Mouse (Mus musculus): Measurements from ENCODE around the gene Cgas. TPM values are rescaled to one million over a fixed set of nuclear protein-coding genes. Genes with fewer than 3 reads are reported as not detected.

Gene Cgas
- polyA plus RNA-seq, 1 experiment from 2014 or later: 3.4 TPM

DNA sequence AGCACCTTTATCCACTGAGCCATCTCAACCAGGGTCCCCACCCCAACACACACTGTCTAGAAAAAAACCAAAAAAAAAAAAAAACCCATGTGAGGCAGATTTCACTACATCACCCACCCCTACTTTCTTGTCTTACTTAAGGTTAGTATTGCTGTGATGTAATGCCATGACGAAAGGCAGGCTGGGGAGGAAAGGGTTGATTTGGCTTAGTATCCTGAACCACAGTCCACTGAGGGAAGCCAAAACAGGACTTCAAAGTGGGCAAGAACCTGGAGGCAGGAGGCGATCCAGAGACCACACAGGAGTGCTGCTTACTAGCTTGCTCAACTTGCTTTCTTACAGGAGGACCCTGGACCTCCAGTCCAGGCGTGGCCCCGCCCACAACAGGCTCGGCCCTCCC, 7.4 kb upstream of the Cgas start:
- peaks cover 36% of the 10 kb centered on the region for H3K36me3 ChIP-seq
- peaks cover 8% of the 10 kb centered on the region for H3K27me3 ChIP-seq
- peaks cover 10% of the 10 kb centered on the region for H3K4me1 ChIP-seq
- 72% methylated on average over 5 of the region's 5 CpGs for WGBS
- H3K9me3 ChIP-seq: no peaks in the 10 kb centered on the region
- H3K9ac ChIP-seq: no peak overlapping the region
- ATAC-seq (ENCODE audit: insufficient number of reproducible peaks, low FRiP score, low TSS enrichment, low read depth): no peak
- H3K4me2 ChIP-seq: no peak overlapping the region
- H3K27ac ChIP-seq: no peak overlapping the region
- H3K4me3 ChIP-seq: no peak overlapping the region

DNA sequence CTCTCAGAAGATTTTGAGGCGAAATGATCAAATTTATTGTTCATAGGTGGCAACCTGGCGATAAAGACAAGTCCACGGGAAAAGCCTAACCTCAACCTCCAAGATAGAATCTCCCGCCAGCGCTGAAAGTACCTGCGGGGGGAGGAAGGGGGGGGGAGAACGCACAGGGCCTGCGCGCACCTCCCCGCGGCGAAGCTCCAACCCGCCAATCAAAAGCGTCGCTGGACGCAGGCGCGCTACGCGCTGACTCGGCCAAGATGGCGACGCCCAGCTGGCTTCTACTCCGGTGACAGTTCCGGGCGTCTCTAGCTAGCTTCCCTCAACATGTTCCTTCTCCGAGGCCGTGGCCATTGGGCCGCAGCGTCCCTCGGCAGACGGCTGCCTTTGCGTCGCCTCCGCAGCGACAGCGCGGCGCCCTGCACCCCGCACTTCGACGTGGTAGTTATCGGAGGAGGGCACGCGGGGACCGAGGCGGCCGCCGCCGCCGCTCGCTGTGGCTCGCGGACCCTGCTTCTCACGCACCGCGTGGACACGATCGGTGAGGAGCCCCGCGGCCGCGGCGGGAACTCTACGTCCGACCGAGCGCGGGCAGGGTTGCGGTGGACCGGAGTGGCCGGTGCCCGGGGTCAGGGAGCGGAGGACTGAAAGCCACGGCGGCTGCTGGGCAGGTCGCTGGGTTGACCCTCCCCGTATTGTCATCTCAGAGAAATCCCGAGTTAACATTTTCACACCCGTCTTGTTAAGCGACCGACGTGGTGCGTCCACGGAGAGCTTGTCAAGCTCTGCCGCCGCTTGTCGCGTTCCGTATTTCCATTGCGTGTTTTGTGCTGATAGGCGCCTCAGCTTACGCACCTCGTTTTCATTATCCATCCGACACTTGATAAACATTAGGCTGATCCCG, 5.2 kb upstream of the Cgas start, which contains the start of the genes Mto1 and Gm17324:
Gene Mto1, plus strand, starts transcription at position 236 of the 901 bp plus-strand sequence.
Gene Gm17324, minus strand, starts transcription at position 814 of the 901 bp plus-strand sequence.
- WGBS: under 1% methylated on average over 86 of the region's 96 CpGs
- ATAC-seq (ENCODE audit: insufficient number of reproducible peaks, low FRiP score, low TSS enrichment, low read depth): peak; percentile 91

DNA sequence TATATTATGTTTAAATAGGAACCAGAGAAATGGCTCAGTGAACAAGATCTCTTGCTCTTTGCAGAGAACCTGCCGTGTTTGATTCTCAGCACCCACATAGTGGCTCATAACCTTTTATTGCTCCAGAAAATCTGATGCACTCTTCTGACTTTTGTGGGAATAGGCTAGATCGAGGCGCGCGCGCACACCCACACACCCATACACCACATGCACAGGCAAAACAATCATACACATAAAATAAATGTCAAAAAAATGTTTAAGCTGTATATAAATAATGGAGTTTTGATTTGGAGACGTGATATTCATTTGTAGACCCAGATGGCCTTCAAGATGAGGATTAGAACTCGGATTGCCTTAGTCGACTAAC, 4.6 kb upstream of the Cgas start:
- Histone ChIP-seq H3K9me3 (no peaks in the 10 kb centered on the region), H3K4me1 (peaks cover 16% of the 10 kb centered on the region), H3K27me3 (peaks cover 31% of the 10 kb centered on the region), H3K9ac (0 out of 2 replicates have a peak overlapping the region, but pooled peaks have one; percentile 7), H3K27ac (no peak overlapping the region), H3K36me3 (peaks cover 18% of the 10 kb centered on the region; the same call in 1 of the 2 replicates), H3K4me2 (peak overlapping the region; percentile 60), H3K4me3 (peak overlapping the region; percentile 94)
- WGBS: 34% methylated on average over 9 of the region's 9 CpGs
- ATAC-seq (ENCODE audit: insufficient number of reproducible peaks, low FRiP score, low TSS enrichment, low read depth): no peak

More for the DNA sequence above, 5.2 kb upstream of the Cgas start, which contains the start of the genes Mto1 and Gm17324:
- H3K9ac ChIP-seq: peak within 1 kb of the TSS; percentile 95
- H3K27me3 ChIP-seq: peaks cover 24% of the 10 kb centered on the region
- peak within 1 kb of the TSS; percentile 60 for H3K4me2 ChIP-seq
- peaks cover 10% of the 10 kb centered on the region for H3K4me1 ChIP-seq
- peak within 1 kb of the TSS; percentile 94 for H3K4me3 ChIP-seq
- no peaks in the 10 kb centered on the region for H3K9me3 ChIP-seq
- H3K36me3 ChIP-seq: peaks cover 23% of the 10 kb centered on the region
- H3K27ac ChIP-seq: peak within 1 kb of the TSS; percentile 92

DNA sequence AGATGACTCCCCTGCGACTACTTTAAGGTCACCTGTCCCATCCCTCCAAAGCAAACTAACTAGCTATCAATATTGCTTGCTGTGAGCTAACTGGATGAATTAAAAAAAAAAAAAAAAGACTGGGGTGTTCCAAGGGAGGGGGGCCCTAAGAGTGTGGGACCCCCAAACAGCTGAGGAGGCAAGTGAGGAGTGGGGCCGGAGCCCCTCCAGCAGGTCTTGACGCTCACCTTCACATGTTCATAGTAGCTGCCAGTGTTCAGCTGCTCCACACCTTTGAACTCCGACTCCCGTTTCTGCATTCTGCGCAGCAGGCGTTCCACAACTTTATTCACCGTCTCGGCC, 829 bp downstream of the Cgas start:
- H3K27me3 ChIP-seq: peaks cover 57% of the 10 kb centered on the region
- ATAC-seq (ENCODE audit: insufficient number of reproducible peaks, low FRiP score, low TSS enrichment, low read depth): no peak
- no peak overlapping the region for H3K27ac ChIP-seq
- peak overlapping the region; percentile 86 for H3K4me2 ChIP-seq
- no peaks in the 10 kb centered on the region for H3K36me3 ChIP-seq
- H3K4me3 ChIP-seq: peak overlapping the region; percentile 55
- 4% methylated on average over 9 of the region's 9 CpGs for WGBS
- no peaks in the 10 kb centered on the region for H3K9me3 ChIP-seq
- peaks cover 20% of the 10 kb centered on the region for H3K4me1 ChIP-seq
- peak overlapping the region; percentile 65 for H3K9ac ChIP-seq

DNA sequence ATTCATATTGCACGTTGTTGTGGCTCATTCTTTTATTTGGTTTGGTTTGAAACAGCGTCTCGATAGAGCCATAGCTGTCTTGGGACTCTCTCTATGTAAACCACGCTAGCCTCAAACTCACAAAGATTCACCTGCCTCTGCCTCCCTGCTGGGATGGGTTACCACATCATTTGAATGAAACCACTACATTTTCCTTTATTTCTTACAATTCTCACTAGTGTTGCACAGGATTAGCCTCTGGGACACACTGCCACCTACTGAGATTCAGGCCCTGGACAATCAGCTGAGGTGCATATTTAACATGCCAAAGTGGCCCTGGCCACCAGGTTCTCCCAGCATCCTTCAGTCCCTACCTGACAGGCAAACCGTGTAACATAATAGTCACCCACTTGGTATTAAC, 3.6 kb downstream of the Cgas start:
- ATAC-seq (ENCODE audit: insufficient number of reproducible peaks, low FRiP score, low TSS enrichment, low read depth): no peak
- H3K9ac ChIP-seq: no peak overlapping the region
- H3K9me3 ChIP-seq: no peaks in the 10 kb centered on the region
- no peaks in the 10 kb centered on the region for H3K36me3 ChIP-seq
- no peak overlapping the region for H3K27ac ChIP-seq
- H3K27me3 ChIP-seq: peaks cover 42% of the 10 kb centered on the region
- WGBS: 55% methylated on average over 5 of the region's 5 CpGs
- H3K4me1 ChIP-seq: peaks cover 20% of the 10 kb centered on the region
- H3K4me2 ChIP-seq: no peak overlapping the region
- H3K4me3 ChIP-seq: no peak overlapping the region

DNA sequence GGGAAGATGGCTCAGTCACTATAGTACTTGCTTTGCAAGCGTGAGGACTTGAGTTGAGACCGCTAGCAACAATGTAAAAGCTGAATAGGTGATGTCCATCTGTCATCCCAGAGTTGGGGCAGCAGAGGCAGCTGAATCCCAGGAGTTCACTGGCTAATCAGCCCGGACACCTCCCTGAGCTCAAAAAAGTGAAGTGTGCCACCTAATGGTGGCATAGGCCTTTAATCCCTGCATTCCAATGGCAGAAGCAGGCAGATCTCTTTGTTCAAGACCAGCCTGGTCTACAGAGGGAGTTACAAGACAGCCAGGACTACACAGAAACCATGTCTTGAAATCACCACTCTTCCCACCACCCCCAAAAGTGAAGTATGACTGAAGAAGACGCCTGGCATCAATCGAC, 10.6 kb downstream of the Cgas start:
- 88% methylated on average over 5 of the region's 5 CpGs for whole genome bisulfite sequencing
- no peak overlapping the region for H3K4me3 ChIP-seq
- no peaks in the 10 kb centered on the region for H3K27me3 ChIP-seq
- H3K4me1 ChIP-seq: no peaks in the 10 kb centered on the region
- no peak for ATAC-seq (ENCODE audit: insufficient number of reproducible peaks, low FRiP score, low TSS enrichment, low read depth)
- H3K9ac ChIP-seq: no peak overlapping the region
- H3K4me2 ChIP-seq: no peak overlapping the region
- H3K36me3 ChIP-seq: no peaks in the 10 kb centered on the region
- no peaks in the 10 kb centered on the region for H3K9me3 ChIP-seq
- no peak overlapping the region for H3K27ac ChIP-seq

DNA sequence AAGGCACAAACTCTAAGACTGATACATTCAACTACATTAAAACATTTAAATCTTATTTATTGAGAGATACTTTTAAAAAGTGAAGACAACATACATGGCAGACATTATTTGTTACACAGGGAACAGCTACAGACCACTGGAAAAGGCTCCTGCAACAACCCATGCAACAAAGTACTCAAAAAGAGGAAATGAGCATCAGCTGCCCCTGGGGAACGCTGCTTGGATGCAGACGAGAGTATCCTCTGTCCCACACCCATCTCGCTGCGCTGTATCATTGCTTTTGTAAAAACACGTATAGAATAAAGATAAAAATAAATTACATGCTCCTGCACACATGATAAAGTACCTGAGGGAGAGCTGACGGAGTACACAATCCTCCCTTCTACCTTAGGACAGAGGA, 12.6 kb downstream of the Cgas start:
- Histone ChIP-seq H3K9ac (no peak overlapping the region), H3K4me1 (no peaks in the 10 kb centered on the region), H3K27me3 (no peaks in the 10 kb centered on the region), H3K27ac (no peak overlapping the region), H3K4me2 (no peak overlapping the region), H3K36me3 (no peaks in the 10 kb centered on the region), H3K9me3 (no peaks in the 10 kb centered on the region), H3K4me3 (no peak overlapping the region)
- no peak for ATAC-seq (ENCODE audit: insufficient number of reproducible peaks, low FRiP score, low TSS enrichment, low read depth)
- 71% methylated on average over 6 of the region's 6 CpGs for WGBS

DNA sequence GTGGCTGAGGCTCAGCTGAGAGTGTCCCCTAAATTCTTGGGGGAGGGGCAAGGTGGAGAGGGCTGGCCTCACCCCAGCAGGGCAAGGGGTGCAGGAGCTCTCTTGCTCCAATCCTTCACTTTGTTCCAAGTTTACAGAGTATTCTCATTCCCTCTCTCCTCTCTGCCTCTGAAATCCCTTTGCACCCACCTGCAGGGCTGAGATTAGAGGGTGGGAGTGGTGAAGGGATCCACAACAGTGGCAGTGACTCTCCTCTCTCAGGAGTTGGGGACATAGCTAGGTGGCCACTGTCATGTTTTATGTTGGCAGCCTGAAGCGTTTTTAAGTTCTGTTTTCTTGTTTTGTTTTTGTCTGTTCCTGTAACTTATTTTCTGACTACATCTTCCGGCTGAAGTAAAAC, 13.5 kb downstream of the Cgas start:
- 56% methylated on average over 2 of the region's 2 CpGs for WGBS
- ATAC-seq (ENCODE audit: insufficient number of reproducible peaks, low FRiP score, low TSS enrichment, low read depth): no peak

DNA sequence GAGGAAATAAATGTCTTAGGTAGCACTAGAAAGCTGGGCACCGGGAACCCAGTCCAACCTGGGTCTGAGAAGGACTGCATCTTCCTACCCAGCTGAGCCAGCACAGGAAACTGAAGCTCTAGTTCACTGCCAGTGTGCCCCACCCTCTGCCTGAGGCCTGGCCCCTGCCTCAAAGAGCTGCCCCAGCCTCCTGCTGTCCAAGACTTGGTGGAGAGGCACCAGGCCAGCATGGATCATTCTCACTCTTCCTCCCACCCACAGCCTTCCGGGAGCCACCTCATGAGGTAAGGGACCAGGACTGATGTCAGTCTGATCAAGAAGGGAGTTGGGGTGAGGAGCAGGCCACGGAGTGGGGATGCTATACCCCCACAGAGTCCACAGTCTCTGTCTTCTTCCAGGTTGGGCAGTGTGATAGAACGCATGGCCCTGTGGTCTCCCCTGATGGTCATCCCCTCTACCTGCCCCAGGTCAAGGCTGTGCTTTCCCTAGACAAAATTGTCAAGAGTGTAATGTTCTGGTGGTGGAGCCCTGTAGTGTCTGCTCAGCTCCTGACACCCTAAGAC, 14.1 kb downstream of the Cgas start:
- Histone ChIP-seq H3K9me3 (no peaks in the 10 kb centered on the region), H3K4me3 (no peak overlapping the region), H3K4me1 (no peaks in the 10 kb centered on the region), H3K36me3 (no peaks in the 10 kb centered on the region), H3K4me2 (no peak overlapping the region), H3K9ac (no peak overlapping the region), H3K27me3 (no peaks in the 10 kb centered on the region), H3K27ac (no peak overlapping the region)
- WGBS: 73% methylated on average over 4 of the region's 4 CpGs
- peak; percentile 35; the same call in 1 of the 2 replicates for ATAC-seq (ENCODE audit: insufficient number of reproducible peaks, low FRiP score, low TSS enrichment, low read depth)

More for the DNA sequence above, 13.5 kb downstream of the Cgas start:
- H3K9me3 ChIP-seq: no peaks in the 10 kb centered on the region
- H3K27me3 ChIP-seq: no peaks in the 10 kb centered on the region
- no peak overlapping the region for H3K4me2 ChIP-seq
- H3K4me1 ChIP-seq: no peaks in the 10 kb centered on the region
- H3K36me3 ChIP-seq: no peaks in the 10 kb centered on the region
- H3K9ac ChIP-seq: no peak overlapping the region
- H3K27ac ChIP-seq: no peak overlapping the region
- H3K4me3 ChIP-seq: no peak overlapping the region

DNA sequence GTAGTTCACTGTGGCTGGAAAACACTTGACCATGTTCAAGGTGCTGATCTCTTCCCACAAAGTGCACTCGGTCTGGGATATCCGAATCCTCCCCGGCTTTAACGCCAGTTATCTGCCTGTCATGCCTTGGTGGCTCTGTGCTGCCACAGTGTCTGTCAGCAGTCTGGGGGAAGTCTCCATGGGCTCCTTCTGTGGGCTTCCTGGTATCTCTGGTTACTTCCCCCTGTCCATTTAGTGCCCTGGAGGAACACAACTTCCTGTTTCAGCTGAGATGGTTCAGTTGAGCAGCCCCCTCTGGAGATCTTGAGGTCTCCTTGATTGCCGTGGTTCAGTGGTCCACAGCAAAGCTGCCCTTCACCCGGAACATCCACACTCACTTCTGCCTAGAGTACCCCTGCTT, 14.9 kb downstream of the Cgas start:
- ATAC-seq (ENCODE audit: insufficient number of reproducible peaks, low FRiP score, low TSS enrichment, low read depth): no peak
- no peaks in the 10 kb centered on the region for H3K4me1 ChIP-seq
- no peaks in the 10 kb centered on the region for H3K27me3 ChIP-seq
- H3K36me3 ChIP-seq: no peaks in the 10 kb centered on the region
- no peak overlapping the region for H3K4me3 ChIP-seq
- no peak overlapping the region for H3K27ac ChIP-seq
- WGBS: 80% methylated on average over 6 of the region's 6 CpGs
- H3K9me3 ChIP-seq: no peaks in the 10 kb centered on the region
- H3K4me2 ChIP-seq: 0 out of 2 replicates have a peak overlapping the region, but pooled peaks have one; percentile 59
- H3K9ac ChIP-seq: no peak overlapping the region

DNA sequence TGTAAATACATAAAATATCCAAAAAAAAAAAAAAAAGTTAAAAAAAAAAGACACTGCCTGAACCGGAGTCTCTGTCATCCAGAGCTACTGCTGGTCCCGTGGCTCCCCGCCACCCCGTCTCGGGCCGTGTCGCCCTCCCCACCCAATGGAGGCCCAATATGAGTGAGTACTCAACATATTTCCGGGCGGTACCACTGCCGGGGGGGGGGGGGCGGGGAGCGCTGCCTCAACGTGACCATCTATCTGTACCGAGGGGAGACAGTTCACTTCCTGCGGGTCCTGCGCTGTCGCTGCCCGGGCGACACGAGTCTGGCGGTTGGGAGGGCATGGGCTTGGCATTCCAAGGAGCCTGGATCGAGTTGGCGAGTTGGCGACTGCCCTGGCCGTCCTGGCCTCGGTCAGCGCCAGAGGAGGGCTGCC, 15.7 kb downstream of the Cgas start:
- no peaks in the 10 kb centered on the region for H3K4me1 ChIP-seq
- no peak for ATAC-seq (ENCODE audit: insufficient number of reproducible peaks, low FRiP score, low TSS enrichment, low read depth)
- no peaks in the 10 kb centered on the region for H3K27me3 ChIP-seq
- no peaks in the 10 kb centered on the region for H3K36me3 ChIP-seq
- no peaks in the 10 kb centered on the region for H3K9me3 ChIP-seq
- H3K4me2 ChIP-seq: peak overlapping the region; percentile 59
- H3K27ac ChIP-seq: no peak overlapping the region
- 10% methylated on average over 27 of the region's 27 CpGs for WGBS
- peak overlapping the region; percentile 31 for H3K4me3 ChIP-seq
- H3K9ac ChIP-seq: 0 out of 2 replicates have a peak overlapping the region, but pooled peaks have one; percentile 28

DNA sequence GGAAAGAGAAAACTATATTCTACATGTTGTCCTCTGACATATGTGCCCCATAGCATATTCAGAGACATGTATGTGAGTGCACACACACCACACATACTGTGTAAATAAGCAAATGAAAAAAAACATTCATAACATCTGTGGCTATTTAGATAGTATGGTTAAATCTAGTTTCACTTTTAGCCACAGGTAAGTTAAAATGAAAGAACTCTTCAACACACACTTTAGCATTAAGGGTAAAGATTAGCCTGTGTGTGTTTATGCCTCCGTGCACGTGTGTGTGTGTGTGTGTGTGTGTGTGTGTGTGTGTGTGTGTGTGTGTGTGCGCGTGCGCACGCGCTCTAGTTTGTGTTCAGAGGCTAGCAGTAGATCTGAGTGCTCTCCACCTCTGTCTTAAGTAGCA, 41.4 kb downstream of the Cgas start:
- Histone ChIP-seq H3K36me3 (no peaks in the 10 kb centered on the region), H3K4me3 (no peak overlapping the region), H3K9ac (no peak overlapping the region), H3K27me3 (peaks cover 14% of the 10 kb centered on the region), H3K4me2 (no peak overlapping the region), H3K27ac (no peak overlapping the region), H3K4me1 (no peaks in the 10 kb centered on the region), H3K9me3 (no peaks in the 10 kb centered on the region)
- no peak for ATAC-seq (ENCODE audit: insufficient number of reproducible peaks, low FRiP score, low TSS enrichment, low read depth)
- WGBS: 88% methylated on average over 7 of the region's 7 CpGs

All from limb, embryonic 15.5 days (tissue).